Comparison of ENCODE assay signal across 10 mouse cellular contexts in the genomic region with DNA sequence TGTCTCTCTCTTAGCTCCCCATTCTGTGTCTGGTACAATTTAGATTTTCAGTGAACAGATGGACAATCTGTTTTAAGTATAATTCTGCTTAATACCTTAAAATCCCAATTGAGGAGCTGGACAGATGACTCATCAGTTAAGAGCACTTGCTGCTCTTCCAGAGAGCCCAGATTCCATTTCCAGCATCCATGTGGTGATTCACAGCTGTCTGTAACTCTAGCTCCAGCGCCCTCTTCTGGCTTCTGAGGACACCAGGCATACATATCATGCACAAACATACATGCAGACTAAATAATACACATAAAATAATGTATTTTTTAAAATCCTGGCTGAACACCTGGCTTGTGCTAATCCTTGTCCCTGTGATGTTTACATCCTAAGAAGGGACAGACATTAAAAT. TPM values are rescaled to one million over a fixed set of nuclear protein-coding genes. Genes with fewer than 3 reads are reported as not detected.
DNase-seq lines count a peak whose midpoint lies in the region; ATAC-seq and TF ChIP-seq lines count a peak whose summit lies in the region.
"Had no signal": no experiment of that assay in that cellular context is flagged by ENCODE, and none has a peak within 500 bp of the region (broad histone marks: within the 10 kb centered on the region; RNA-seq: fewer than 3 reads in every experiment).

No protein-coding gene starts in this region.

- TF ChIP-seq EP300 in liver, postnatal 0 days (IDR thresholded peaks at IDR 0.05; ENCODE audit: low read depth): no peak

- TF ChIP-seq CTCF in liver, postnatal 0 days (IDR thresholded peaks at IDR 0.05; ENCODE audit: low read depth): peak; percentile 43

- no peak overlapping the region for H3K4me3 ChIP-seq in liver, postnatal 0 days (ENCODE audit: low read depth, low read length)
- no peak overlapping the region for H3K4me3 ChIP-seq in liver, embryonic 11.5 days (ENCODE audit: low read depth, low read length)
- H3K4me3 ChIP-seq: liver, embryonic 15.5 days had no signal

- peak; percentile 62 to 65 for DNase-seq in cerebellum, postnatal 10 days
- DNase-seq in cerebellum, adult 9-11 months: no peak
- no peak for DNase-seq in liver, postnatal 0 days
- no peak for DNase-seq in liver, embryonic 11.5 days (ENCODE audit: low spot score)
- peak; percentile 55 for DNase-seq in adrenal gland, postnatal 10 days
- peak; percentile 30 to 66 for DNase-seq in left cerebral cortex, postnatal 25 days (ENCODE audit: low spot score in 2 of 2)
- DNase-seq in spleen, adult 12 weeks (ENCODE audit: low spot score): no peak
- no peak for DNase-seq in spleen, postnatal 14 days (ENCODE audit: low spot score in 2 of 2)
- DNase-seq: cerebellum, postnatal 36 days had no signal

- peaks cover 34% of the 10 kb centered on the region for H3K27me3 ChIP-seq in liver, postnatal 0 days (ENCODE audit: insufficient read depth, low read length)
- peaks cover 42% of the 10 kb centered on the region for H3K27me3 ChIP-seq in liver, embryonic 11.5 days (replicated peaks; ENCODE audit: control insufficient read depth, insufficient read depth, low read length)

- intact Hi-C loops in left cerebral cortex, postnatal 25 days (cut with DNase I): no loop called here

- peaks cover 4% of the 10 kb centered on the region; the same call in 1 of the 2 replicates for H3K4me1 ChIP-seq in liver, postnatal 0 days (ENCODE audit: insufficient read depth)
- no peaks in the 10 kb centered on the region for H3K4me1 ChIP-seq in liver, embryonic 11.5 days (replicated peaks; ENCODE audit: control insufficient read depth, insufficient read depth, low read length)
- H3K4me1 ChIP-seq: liver, embryonic 15.5 days had no signal

- WGBS in liver, postnatal 0 days (ENCODE audit: insufficient replicate concordance): 0% methylated on average over 1 of the region's 1 CpGs
- 3% methylated on average over 1 of the region's 1 CpGs for WGBS in liver, embryonic 11.5 days

- ATAC-seq in liver, postnatal 0 days: no peak
- ATAC-seq in liver, embryonic 11.5 days (replicated peaks; ENCODE audit: low FRiP score): no peak

- no peak overlapping the region for H3K4me2 ChIP-seq in liver, postnatal 0 days (ENCODE audit: low read depth, low read length)
- H3K4me2 ChIP-seq in liver, embryonic 11.5 days: no peak overlapping the region
- H3K4me2 ChIP-seq: liver, embryonic 15.5 days had no signal

- H3K27ac ChIP-seq in liver, postnatal 0 days (ENCODE audit: low read depth): no peak overlapping the region
- no peak overlapping the region for H3K27ac ChIP-seq in liver, embryonic 11.5 days (ENCODE audit: low read depth, low read length)
- H3K27ac ChIP-seq: liver, embryonic 15.5 days had no signal

- H3K36me3 ChIP-seq in liver, postnatal 0 days (replicated peaks; ENCODE audit: insufficient read depth, low read length): no peaks in the 10 kb centered on the region
- no peaks in the 10 kb centered on the region for H3K36me3 ChIP-seq in liver, embryonic 11.5 days (ENCODE audit: control insufficient read depth, insufficient read depth, low read length)
- H3K36me3 ChIP-seq: liver, embryonic 15.5 days had no signal

- H3K9me3 ChIP-seq in liver, postnatal 0 days (ENCODE audit: low read length): no peaks in the 10 kb centered on the region
- H3K9me3 ChIP-seq in liver, embryonic 11.5 days (ENCODE audit: control insufficient read depth, low read length): no peaks in the 10 kb centered on the region
- H3K9me3 ChIP-seq: liver, embryonic 15.5 days had no signal

- no peak overlapping the region for H3K9ac ChIP-seq in liver, postnatal 0 days (replicated peaks)
- H3K9ac ChIP-seq in liver, embryonic 11.5 days (ENCODE audit: low read depth, low read length): no peak overlapping the region
- H3K9ac ChIP-seq: liver, embryonic 15.5 days had no signal

RNA-seq across cellular contexts. Expression of a gene that starts 1.4 kb away (rescaled TPM):
- polyA plus RNA-seq in liver, postnatal 0 days (2015; fragmentation: Nextera tagmentation; extraction: Ambion mirVana): 0.24 and 0.34 TPM in 2 replicates
- 0.25 TPM in 1 of 2 replicates, not detected in the other for polyA plus RNA-seq in liver, embryonic 11.5 days (2014; fragmentation: Nextera tagmentation; extraction: Ambion mirVana)
- total RNA-seq in adrenal gland, postnatal 10 days (2021): under 1 TPM in 1 of 2 experiments, not detected in 1; 0.73 TPM
- total RNA-seq in left cerebral cortex, postnatal 25 days (2021): under 1 TPM; 0.64 to 0.76 TPM

RNA-seq across cellular contexts. Expression of a gene that starts 11.8 kb away (rescaled TPM):
- polyA plus RNA-seq in liver, postnatal 0 days (2015; fragmentation: Nextera tagmentation; extraction: Ambion mirVana): 5.4 and 6.6 TPM in 2 replicates
- 0.43 and 1.0 TPM in 2 replicates for polyA plus RNA-seq in liver, embryonic 11.5 days (2014; fragmentation: Nextera tagmentation; extraction: Ambion mirVana)
- total RNA-seq in adrenal gland, postnatal 10 days (2021): 10 to 100 TPM; 28.0 to 35.6 TPM
- total RNA-seq in left cerebral cortex, postnatal 25 days (2021): under 1 TPM; 0.21 to 0.60 TPM

RNA-seq across cellular contexts. Expression of a gene that starts 18.9 kb away (rescaled TPM):
- not detected in 2 replicates for polyA plus RNA-seq in liver, postnatal 0 days (2015; fragmentation: Nextera tagmentation; extraction: Ambion mirVana)
- not detected in 2 replicates for polyA plus RNA-seq in liver, embryonic 11.5 days (2014; fragmentation: Nextera tagmentation; extraction: Ambion mirVana)
- total RNA-seq in adrenal gland, postnatal 10 days (2021): not detected
- total RNA-seq in left cerebral cortex, postnatal 25 days (2021): not detected
- polyA plus RNA-seq: liver, embryonic 15.5 days had no signal

RNA-seq across cellular contexts. Expression of a gene that starts 37.5 kb away (rescaled TPM):
- polyA plus RNA-seq in liver, postnatal 0 days (2015; fragmentation: Nextera tagmentation; extraction: Ambion mirVana): 0.38 and 0.46 TPM in 2 replicates
- polyA plus RNA-seq in liver, embryonic 11.5 days (2014; fragmentation: Nextera tagmentation; extraction: Ambion mirVana): 0.05 TPM in 1 of 2 replicates, not detected in the other
- 1 to 10 TPM in 1 of 2 experiments, under 1 TPM in 1; 0.99 to 1.0 TPM for total RNA-seq in adrenal gland, postnatal 10 days (2021)
- total RNA-seq in left cerebral cortex, postnatal 25 days (2021): 1 to 10 TPM in 1 of 2 experiments, under 1 TPM in 1; 0.87 to 1.4 TPM

RNA-seq across cellular contexts. Expression of a gene that starts 50.9 kb away (rescaled TPM):
- 15.6 and 16.3 TPM in 2 replicates for polyA plus RNA-seq in liver, postnatal 0 days (2015; fragmentation: Nextera tagmentation; extraction: Ambion mirVana)
- 4.7 and 6.2 TPM in 2 replicates for polyA plus RNA-seq in liver, embryonic 11.5 days (2014; fragmentation: Nextera tagmentation; extraction: Ambion mirVana)
- total RNA-seq in adrenal gland, postnatal 10 days (2021): 10 to 100 TPM; 10.7 to 11.8 TPM
- total RNA-seq in left cerebral cortex, postnatal 25 days (2021): 10 to 100 TPM; 20.5 to 21.5 TPM

Comparison
In these comparisons a context has a peak if more than half of its experiments do, and no peak if none do; other contexts are left out.
1. DNase-seq: peak in cerebellum, postnatal 10 days (2 of 2), adrenal gland, postnatal 10 days (single experiment) and left cerebral cortex, postnatal 25 days (2 of 2); none in cerebellum, adult 9-11 months (single experiment), liver, postnatal 0 days (single experiment), liver, embryonic 11.5 days (single experiment), spleen, adult 12 weeks (single experiment) and spleen, postnatal 14 days (0 of 2).
2. RNA of a gene that starts 11.8 kb away (total RNA-seq): 28.0 to 35.6 TPM in adrenal gland, postnatal 10 days; 0.21 to 0.60 TPM in left cerebral cortex, postnatal 25 days; every median in the first group is over 10 times any median in the second.